Mouse (Mus musculus): ENCODE measurements at regions not wholly inside any gene's neighbourhood (a gene's known extent, or its start where the extent isn't known, plus 50 kb on each side); places are given as distances from the start of the nearest gene placed in this dataset.

- TF ChIP-seq CTCF (conservative IDR thresholded peaks at IDR 0.05; ENCODE audit: low read length) (no peak), POU5F1 (IDR thresholded peaks at IDR 0.05; ENCODE audit: borderline replicate concordance, low read length) (no peak)
Observed at GRCm38 (mm10) chr7:116607628-116608225, 103.6 kb downstream of the Nucb2 start.

Measured in E14TG2a.4 (cell line).